Mouse (Mus musculus): ENCODE data around the gene Arid5b.
A peak's percentile ranks its signal among the peaks of the same experiment; 100 is the strongest.

The Arid5b gene

DNA sequence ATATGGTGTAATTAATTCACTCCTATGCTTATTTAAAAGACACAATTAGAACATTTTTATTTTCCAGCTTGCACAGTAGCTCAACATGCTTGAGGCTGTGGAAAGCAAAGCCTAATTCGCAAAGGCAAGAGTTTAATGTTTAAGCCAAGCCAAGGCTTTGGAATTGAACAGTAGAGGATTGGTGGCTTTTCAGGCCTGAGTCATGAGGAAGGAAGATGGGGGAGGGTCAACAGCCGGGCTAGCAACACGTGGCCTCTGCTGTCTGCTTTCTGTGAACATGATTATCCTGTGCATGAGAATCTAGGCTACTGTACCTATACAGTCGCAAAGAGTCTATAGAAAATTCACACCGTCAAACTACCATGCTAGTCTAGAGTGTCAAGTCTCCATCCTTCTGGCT is 9.9 kb downstream of the Arid5b start:
- no peak for DNase-seq

DNA sequence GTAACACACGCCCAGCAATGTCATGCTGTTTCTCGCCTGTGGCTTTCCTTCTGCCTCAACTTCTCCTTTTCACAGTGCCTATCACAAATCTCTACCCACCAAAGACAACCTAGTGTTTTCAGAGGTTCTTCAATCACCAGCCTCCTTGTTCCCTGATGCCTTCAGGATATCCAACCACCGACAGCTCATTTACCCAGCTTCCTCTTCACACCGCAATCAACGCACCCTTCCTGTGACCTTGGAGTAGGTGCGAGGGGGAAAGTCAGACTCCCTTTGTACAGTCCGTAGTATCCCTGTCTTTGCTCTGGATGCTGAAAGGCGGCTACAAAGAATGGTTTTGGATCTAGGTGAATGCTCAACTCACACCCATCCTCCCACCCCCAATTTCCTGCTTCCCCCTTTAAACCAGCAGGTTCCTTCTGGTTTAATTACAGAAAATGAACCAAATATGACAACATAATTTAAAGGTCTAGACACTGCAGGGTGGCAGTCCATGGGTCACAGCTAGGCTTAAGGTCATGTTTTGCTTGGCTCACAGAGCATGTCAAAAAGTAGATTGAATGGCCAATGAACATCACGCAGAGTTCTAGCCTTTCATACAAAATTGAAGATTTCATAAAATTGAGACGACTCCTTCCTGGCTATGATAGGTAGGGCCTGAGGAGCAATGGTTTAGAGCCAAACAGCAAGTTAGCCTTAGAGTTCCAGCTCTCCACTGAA is 14.4 kb downstream of the Arid5b start:
- no peak for DNase-seq

DNA sequence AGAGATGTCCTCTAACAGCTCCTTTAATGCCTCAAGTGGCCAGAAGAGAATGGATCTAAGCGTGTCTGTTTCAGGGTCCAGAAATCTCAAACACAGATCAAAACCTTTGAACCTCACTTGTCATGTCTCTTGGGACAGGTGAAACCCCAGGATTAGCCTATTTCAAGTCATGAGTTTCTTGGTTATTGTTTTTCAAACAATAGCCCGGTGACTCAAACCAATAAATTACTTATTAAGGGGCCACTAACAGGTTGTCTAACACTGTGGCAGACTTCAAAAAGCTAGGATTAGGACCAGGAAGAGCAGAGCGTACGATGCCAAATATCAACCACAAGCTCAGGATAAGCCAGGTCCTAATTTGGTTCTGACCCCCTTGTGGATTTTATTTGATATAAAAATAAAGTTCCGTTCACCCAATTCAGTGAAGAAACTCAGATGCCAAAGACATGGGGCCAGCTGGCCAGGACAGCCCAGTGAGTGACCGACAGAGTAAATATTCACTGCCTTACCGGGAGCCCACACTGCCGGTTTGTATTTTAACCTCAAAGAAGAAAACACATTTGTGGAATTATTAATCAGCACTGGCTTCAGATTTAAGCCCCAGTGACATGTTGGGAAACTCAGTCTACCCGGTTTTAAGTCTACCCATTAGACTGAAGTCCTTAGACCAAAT is 15.1 kb downstream of the Arid5b start:
- no peak for DNase-seq

DNA sequence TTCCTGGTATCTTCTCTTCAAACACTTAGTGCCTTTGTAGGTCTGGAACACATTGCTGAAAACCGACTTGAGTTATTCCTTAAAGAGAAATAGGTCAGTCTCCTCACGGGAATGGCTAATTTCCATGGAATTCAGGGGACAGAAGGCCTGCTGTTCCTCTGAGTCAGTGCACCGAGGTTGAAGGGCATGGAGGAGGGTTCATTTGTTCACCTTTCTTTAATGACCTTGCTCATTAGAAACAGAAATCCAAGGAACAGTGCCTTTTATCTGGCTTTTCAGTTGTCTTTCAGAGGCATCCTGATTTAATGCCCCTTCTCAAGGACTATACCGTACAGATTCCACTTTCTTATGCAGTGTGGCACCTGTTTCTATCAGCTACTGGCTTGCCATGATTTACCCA is 18.9 kb downstream of the Arid5b start:
- DNase-seq = no peak

DNA sequence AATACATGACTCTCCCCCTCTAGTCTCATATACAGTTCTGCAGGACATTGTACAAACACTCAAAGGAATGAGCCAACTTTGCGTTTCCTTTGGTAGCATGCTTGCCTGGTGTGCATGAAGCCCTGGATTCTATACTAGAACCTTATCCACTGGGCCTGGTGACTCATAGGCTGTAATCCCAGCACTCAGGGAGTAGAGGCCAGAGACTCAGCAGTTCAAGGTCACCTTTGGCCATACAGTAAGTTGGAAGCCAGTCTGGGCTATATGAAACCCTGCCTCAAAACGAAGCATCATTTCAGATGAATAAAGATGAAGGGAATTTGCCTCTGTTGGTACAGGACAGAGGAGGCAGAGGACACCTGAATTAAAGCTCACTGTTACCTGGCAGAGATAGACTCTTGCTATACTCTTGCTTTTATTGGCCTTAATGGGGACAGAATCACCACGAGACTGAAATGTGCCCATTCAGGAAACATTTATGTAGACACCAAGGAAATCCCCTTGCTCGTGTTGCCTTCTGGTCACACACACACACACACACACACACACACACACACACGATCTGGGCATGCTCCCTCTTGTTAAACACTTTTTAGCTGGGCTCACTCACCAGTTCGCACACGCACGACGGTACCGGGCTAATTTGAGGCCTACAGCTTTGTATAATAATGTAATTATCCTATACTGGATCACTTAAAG is 21.0 kb downstream of the Arid5b start:
- no peak for DNase-seq

DNA sequence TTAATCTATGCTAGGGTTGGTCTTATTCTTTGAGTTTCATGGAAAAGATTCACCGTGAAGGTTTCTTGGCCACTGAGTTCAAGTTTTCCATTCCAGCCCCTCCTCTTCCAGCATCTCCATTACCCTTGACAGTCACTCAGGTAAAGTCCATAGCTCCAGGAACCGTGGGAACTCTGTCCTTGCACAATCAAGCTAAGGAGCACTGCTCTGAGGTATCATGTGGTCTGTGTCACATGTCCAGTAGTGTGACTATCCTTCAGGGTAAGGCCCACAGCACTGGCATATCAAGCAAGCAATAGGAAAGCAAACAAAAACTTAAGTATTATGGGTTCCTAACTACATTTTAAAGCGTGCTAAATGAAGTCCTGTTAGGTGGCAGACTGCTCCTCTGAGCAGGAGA is 22.4 kb downstream of the Arid5b start:
- peak in 1 of 2 experiments; percentile 41 for DNase-seq

DNA sequence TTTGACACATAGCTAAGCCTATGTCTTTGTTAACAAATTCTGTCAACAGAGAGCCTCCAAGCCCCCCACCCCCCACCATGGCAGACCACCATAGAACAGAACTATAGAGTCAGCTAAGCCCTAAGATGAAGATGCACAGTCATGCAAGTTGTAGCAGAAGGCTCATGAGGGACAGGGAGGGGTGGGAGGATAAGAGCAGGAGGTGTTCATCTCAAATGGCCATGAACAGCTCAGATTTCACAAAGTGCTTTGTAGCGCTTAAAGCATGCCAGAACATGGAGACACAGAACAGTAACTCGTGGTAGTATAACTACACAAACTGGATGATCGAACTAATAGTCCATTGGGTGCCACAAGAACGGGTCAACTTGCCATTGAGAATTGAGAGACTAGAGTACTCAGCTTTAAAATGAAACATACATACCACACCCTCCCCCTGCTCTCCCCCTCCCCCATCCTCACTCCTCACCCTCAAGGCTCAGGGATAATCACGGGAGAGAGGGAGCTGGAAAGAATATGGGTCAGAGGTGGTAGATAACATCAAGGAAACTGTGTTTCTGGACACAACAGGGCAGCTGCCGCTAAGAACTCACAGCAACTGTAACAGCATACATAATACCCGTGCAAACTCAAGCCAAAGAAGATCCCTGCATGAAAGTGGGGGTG is 25.0 kb downstream of the Arid5b start:
- no peak for DNase-seq

DNA sequence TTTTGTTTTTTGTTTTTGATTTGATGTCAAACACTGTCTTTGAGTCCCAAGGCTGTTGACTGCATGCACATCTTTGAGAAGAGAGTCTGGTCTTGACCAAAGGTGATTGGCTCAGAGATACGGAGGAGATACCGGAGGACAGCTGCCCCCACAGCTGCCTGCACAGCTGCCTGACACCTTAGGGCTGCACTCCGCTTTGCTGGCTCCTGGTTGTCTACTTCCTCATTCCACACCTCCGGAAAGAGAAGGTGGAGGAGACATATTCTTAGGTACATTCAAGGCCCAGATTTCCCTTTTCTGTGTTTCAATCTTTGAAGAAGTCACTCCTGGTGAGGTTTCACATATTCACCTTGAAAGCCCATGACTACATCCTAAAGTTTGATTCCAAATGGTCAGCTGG is 25.9 kb downstream of the Arid5b start:
- no peak for DNase-seq

DNA sequence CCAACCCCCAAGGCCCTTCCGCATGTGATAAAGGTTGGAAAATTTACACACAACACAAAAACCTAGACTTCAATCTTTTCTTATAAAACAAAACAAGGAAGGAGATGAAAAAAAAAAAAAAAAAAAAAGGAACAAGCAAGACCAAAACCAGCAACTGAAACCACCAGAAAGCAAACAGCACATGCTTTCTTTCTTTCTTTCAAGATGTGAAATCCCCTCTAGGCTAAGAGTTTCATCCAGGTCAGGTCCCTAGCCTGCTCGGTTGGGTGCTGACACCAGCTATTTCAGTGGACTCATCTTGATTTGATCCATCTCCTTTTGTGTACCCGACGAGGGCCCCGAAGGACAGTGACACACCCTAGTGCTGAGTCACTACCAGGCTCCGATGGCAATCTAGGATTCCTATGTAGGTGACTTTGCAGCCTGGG is 29.2 kb downstream of the Arid5b start:
- peak in 1 of 2 experiments; percentile 39 for DNase-seq

DNA sequence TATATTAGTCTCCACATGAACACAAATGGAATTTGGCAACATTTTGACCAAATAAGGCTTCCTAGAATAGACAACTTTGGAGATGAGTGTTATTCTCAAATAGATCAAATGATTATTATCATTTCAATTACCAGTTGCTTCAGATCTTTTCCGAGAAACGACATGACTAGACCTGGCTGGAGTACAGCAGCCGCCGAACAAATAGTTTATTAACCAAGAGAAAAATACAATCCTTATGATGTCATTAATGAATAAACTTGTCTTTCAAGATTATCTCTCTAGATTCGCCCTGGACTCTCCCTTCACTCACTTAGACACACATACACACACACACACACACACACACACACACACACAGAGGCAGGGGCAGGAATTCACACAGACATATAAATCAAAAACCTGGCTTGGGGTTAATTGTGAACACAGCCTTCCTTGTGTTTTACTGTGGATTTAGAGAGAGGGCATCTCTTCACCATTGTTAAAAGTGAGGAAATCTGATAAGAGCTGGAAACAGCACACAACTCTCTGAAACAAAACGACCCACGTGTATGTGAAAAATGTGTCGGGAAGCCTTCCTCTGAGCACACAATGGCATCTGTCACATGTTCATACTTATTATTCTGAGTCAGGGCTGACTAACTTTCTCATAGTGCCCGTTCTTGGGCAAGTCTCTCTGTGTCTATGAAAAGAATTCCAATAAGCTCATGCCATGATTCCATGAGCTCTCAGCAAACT is 30.1 kb downstream of the Arid5b start:
- peak in 1 of 2 experiments; percentile 32 for DNase-seq

DNA sequence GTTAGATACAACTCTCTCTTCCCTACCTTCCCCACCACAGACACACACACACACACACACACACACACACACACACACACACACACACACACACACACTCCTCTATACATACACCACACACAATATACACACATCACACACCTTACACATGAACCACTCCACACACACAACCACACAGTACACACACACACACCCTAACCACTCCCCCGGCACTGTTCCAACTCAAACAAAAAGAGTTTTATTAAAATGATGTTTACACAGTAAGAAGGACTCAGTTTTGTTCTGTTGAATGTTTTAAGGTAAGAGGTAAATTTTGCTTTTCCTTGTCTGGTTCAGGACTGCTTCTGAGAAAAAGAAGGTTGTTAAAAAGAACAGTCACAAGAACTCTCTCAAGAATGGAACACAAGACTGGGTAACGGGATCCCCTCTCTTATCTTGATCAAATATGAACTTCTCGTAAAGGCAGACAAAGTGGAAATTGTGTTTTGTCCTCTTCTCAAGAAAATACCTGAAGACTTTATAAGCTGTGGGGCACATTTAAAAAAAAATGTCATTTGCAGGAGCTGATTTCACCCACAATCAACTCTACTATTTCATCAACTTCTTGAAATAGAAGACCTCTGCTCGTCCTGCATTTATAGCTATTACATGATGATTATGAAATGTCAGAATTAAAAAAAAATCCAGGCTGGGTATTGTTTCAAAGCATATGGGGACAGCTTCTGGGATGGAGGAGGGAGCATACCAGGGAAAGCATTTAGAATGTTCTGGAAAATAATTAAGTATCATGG is 30.9 kb downstream of the Arid5b start:
- DNase-seq = peak in 1 of 2 experiments; percentile 56

DNA sequence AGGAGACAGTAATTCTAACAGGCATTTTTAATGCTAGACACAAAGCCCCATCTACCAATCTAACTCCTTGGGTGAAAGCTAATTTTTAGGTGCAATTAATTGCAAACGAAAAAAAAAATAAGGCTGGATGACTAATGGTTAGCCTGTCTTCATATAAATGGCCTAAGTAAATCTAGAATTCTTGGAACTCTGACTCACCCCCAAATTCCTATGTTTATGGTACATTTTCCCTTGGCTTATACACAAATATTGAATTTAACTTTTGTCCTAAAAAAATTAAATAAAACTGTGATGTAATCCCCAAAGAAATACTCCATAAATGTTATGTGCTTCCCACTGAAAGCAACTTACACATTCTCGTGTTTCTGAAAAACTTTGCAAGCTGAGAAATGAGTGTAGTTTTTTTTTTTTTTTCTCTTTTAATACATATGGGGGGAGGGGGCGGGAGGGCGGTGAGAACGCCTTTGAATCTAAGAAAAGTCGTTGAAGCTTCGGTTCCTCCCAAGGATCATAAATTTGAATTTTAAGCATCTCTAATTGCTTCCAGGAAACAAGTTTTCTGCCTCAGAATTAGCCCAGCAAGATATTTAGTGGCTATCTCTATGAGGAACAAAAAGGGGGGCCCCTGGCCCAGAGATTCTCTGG is 31.8 kb downstream of the Arid5b start:
- DNase-seq = no peak

DNA sequence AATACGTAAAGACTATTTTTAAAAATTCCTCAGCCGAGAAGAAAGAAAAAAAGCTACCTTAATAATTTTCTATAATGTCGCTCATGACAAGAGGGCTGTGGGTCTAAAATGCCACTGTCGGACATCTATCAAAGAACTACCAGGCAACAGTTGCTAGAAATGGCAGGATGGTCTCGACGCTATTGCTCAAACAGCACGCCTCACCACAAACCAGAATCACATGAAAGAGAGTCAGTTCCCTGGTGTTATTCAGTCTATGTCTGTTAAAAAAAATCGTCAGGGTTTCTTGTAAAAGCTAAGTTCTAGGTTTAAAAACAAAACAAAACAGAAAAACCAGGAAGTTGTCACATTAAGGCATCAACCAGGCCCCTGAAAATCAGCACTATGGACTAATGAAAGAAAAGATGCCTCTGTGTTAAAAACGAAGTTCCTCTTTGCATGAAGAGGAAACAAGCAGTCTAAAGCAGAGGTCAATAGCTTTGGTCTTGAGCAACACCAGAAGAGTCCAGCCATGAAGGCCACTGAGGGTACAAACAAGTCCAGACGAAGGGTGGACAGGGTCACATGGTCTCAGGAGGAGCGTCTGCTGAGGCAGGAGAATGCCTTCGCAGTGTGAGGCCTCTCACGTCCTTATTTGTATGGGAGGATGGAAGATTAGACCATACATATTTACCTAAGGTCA is 37.6 kb downstream of the Arid5b start:
- no peak for DNase-seq

DNA sequence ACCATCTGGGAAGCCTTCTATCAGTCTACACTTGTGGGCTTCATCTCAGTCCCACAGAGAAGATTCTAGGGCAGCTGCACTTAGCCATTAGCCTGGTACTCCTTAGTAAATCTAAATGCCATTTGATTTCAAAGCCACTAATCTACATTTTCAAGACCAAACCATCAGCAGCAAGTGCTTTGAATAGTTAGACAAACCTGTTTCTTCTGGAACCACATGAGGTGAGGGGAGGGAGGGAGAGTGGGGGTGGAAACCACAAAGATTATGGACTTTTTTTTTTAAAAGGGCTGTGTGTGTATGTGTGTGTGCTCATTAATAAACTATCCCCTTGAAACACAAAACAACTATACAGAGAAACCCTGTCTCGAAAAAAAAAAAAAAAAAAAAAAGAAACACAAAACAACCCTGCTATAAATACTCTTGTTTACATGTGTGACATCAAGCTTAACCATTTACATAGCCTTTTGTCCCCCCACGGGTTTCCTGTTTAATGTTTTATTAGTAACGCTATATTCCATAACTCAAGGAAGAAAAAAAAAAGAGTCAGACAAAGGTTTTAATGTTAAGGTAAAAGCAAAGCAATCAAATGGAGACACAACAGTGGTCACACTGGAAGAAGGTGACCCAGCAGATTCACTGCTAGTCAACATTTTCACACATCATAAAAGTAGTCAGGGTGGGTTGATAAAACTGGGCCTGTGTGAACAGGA is 38.3 kb downstream of the Arid5b start:
- no peak for DNase-seq

DNA sequence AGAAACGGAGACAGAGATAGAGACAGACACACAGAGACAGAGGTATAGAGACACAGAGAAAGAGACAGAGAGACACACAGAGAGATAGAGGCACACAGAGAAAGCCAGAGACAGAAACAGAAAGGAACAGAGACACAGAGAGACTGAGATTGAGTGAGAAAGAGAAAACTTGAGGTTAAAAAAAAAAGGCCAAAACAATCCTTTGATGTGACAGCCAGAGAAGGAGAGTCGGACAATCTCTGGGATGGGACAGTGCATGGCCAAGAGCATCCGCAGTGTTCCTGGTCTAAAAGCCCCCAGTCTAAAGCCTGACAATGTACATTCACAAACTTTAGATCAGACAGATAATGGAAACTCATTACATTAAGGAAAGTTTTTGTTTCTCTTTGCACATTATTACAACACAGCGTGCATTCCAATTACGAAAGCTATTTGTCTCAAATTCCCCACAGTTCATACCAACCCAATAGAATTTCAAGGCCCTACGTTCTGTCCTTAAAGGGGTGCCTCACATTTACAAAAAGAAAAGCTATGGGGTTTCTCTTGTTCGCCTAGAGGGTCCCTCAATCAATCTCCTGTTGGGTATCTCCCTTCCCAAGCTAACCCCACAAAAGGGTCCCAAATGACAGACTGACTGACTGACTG is 39.0 kb downstream of the Arid5b start:
- DNase-seq = no peak

DNA sequence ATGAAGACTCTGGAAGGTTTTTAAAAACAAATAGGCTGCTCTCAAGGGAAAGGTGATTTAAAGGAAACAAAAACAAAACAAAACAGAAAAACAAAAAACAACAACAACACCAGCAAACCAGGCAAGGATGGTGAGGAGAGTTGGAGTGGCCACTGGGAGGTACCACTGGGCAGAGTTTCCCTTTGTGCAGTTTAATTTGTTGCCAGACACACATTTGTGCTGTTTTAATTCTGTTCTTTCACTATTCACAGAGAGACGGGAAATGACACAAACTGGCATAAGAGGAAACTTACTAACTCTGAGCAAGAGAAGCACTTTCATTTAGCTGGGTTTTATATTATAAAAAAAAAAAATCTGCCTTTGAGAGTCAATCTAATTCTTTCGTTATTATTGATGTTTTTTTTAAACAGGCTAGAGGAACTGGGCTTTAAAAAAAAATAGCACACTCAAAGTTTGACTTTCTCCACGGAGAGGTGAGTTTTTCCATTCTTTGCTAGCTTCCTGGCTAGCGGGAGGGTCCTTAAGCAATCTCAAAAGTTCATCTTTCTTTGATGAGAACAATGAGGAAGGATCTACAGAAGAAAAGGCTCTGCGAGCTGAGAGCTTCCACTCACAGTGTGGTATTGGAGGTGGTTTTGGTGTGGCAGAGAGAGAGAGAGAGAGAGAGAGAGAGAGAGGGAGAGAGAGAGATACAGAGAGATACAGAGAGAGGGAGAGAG is 39.7 kb downstream of the Arid5b start:
- no peak for DNase-seq

DNA sequence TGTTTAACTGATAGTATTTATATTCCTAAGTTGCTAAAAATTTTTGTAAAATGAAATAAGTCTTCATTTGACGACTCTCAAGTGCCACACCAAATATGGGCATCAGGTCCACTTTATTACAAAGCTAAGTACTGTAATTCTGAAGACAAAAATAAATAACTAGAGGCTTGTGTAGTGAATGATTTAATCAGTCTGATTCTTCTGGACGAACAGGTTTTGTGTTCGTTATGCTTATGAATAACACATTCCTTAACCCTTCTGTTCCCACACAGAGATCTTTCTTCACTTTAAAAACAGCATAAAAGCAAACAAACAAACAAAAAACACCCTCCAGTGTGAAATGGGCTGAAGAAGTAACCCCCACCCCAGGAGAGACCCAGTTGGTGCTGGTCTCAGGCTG is 40.4 kb downstream of the Arid5b start:
- no peak for DNase-seq

DNA sequence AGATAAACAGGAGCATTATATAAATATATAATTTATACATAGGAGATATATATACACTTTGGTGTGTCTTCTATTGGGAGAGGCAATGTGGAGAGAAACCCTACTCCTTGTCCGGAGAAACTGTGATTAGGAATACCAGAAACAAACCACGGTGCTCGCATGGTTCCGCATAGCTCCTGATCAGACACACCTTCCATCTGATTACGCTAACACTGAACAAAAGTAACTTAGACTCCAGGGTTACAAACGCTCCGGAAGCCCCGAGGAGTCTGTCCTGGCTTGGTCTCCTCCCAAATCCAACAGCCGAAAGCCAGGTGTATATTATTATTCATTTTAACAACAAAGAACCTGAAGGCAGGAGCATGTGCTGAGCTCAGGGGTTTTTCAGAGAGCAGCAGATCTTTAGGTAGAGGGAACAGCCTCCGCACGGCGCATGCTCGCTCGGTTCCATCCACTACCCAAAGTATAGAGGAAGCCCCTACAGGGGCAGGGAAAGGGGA is 41.5 kb downstream of the Arid5b start:
- DNase-seq = no peak
